Mouse (Mus musculus): ENCODE data around the gene Gdpd4.

Gdpd4 gene

DNA sequence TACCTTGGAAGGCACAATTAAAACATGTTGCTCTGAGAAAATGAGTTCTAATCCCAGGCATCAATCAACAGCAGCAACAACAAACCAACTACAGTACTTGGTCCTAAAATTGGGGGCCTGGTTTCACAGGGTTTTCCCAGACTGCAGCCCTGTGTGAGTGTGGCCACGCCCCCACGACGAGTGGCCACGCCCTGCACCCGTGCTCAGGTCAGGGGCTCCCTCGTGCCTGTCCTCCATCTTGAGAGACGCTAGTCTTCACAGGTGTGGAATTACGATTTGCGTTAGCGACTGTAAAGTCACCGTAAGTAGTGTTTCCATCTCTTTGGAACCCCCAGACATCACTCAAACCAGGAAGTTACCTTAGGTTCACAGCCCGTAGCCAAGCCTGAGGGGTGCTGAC lies at the start of gene Gdpd4:
Gdpd4 (plus strand) TSS at position 214 of the 400 bp plus-strand sequence.
- DNase-seq (ENCODE audit: low spot score) = no peak

DNA sequence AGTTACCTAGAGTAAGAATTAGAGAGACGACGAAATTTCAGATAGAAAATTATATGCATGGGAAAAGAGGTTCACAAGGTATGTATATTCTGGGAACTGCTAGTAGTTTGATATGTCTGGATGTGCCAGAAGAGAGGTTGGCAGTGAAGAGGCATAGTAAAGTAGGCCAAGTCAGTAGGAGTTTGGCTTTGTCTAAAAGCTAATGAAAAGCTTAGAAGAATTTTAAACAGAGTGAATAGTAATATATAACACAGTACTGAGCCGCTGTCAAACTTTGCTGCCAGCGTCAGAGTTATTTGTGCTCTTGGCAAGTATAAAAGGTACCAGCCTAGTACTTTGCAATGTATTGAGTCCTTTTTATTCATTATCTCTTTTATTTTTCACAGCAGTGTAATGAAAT lies 47.4 kb upstream of the Gdpd4 start:
- DNase-seq (ENCODE audit: low spot score) = no peak

DNA sequence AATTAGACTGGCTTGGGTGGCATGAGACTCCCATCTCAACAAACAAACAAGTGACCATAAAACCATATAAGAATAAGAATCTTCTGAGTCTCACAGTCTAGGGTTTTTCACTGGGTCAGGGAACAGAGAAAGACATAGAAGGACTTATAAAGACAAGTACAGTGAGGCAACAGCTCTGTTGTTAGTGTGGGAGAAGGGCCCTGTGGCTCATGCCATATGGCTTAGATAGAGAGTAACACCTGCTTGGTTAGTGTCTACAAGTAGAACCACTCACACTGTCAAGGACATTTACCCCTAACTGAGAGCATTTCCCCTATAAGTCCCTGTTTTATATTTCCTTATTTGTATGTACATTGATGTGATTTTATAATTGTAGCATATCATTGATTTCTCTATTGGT lies 46.4 kb upstream of the Gdpd4 start:
- no peak for DNase-seq (ENCODE audit: low spot score)

DNA sequence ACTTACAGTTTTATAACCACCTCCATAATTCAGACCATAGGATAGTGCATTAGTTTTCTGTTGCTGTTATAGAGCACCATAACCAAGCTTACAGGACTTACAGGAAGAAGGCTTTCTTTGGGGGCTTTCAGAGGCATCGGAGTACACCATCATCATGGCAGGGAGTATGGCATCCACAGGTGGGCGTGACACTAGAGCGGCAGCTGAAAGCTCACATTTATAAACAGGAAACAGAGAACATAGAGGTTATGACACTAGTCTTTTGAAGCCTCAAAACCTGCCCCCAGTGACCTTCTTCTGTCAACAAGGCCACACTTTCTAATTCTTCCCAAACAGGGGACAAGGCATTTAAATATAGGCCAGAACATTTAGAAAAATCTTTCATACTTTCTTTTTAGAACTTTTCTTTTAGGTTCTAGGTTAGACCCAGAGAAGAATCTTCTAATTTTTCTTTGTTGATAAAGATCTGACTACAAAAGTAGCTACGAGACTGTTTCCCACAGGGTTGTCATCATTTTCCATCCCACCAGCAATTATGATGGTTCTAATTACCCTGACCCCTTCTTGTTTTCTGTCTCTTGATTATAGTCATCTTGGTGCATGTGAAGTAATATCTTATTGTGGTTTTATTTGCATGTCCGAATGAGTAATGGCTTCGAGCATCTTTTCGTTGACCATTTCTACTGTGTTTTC lies 41.8 kb upstream of the Gdpd4 start:
- DNase-seq (ENCODE audit: low spot score) = no peak

GRCm38 (mm10) chr7:97911646-97912045 lies 8.1 kb upstream of the Gdpd4 start:
- no peak for DNase-seq (ENCODE audit: low spot score)

DNA sequence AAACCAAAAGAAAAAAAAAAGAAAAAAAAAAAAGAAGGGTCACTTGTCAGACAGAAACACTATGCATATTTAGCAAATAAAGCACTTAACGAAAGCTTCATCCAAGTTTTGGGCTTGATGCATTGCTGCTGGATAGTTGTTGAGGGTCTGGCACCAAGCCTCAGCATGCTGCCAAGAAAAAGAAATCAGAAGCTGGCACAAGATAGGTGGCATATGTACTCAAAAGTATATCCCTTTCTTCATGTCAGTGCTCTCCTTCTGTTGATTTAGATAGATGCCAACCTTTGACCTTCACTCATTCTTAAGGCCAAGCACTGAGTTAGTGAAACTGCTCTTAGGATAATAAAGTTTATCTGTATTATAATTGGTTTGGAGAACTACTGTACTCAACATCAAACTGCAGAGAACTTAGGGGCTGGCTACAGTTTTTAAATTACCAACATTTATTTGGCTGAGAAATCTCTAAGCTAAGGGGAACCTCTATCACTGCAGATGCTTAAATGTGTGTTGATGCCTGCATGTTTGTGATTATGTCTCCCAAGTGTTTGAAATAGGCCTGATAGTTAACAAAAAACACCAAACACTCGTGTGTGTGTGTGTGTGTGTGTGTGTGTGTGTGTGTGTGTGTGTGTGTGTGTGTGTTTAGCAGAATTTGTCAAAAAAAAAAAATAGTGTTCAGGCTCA lies 4.8 kb upstream of the Gdpd4 start:
- no peak for DNase-seq (ENCODE audit: low spot score)

- DNase-seq (ENCODE audit: low spot score) = no peak
These were observed 6.1 kb downstream of the Gdpd4 start for GRCm38 (mm10) chr7:97925819-97926218.

DNA sequence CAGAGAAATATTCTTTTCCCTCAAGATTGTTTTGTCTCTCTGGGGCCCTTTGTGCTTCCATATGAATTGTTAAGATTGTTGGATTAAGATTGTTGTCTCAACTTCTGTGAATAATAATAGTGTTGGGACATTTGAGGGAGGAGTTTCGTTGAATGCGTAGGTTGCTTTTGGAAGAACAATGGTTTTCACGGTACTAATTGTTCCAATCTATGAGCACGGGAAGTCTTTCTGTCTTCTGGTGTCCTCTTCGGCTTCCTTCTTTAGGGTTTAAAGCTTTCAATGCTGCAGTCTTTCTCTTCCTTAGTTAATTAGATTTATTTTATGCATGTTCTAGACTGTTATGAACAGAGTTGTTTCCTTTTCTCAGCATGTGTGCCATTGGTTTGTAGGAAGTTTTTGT lies 7.2 kb downstream of the Gdpd4 start:
- DNase-seq (ENCODE audit: low spot score) = no peak

GRCm38 (mm10) chr7:97944485-97944884 lies 24.7 kb downstream of the Gdpd4 start:
- no peak for DNase-seq (ENCODE audit: low spot score)

DNA sequence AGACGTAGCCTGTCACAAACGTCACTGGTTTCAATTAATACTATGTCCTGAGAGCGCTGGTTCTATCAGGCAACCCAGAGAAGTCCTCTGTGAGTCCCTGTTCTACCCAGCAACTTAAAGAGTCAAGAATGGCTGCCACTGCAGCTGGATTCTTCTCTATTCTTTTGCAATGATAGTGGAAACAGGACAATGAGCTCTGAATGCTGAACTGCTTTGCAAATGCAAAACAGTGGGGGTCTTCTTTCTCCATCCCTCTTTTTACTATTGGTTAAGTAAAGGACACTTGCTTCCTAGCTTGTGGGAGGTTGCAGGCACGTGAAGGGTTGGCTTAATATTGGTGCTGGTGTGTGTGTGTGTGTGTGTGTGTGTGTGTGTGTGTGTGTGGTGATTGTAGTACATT lies 52.7 kb downstream of the Gdpd4 start:
- no peak for DNase-seq (ENCODE audit: low spot score)

- DNase-seq (ENCODE audit: low spot score) = no peak
These were observed 57.7 kb downstream of the Gdpd4 start for GRCm38 (mm10) chr7:97977463-97977862.

- DNase-seq (ENCODE audit: low spot score) = no peak
These were observed 64.5 kb downstream of the Gdpd4 start for GRCm38 (mm10) chr7:97984108-97984834.

- DNase-seq (ENCODE audit: low spot score) = no peak
These were observed 82.9 kb downstream of the Gdpd4 start for GRCm38 (mm10) chr7:98002617-98003016.

- DNase-seq (ENCODE audit: low spot score) = no peak
These were observed 128.5 kb downstream of the Gdpd4 start for GRCm38 (mm10) chr7:98048101-98048824.

GRCm38 (mm10) chr7:98051980-98052379 lies 132.2 kb downstream of the Gdpd4 start:
- no peak for DNase-seq (ENCODE audit: low spot score)

DNA sequence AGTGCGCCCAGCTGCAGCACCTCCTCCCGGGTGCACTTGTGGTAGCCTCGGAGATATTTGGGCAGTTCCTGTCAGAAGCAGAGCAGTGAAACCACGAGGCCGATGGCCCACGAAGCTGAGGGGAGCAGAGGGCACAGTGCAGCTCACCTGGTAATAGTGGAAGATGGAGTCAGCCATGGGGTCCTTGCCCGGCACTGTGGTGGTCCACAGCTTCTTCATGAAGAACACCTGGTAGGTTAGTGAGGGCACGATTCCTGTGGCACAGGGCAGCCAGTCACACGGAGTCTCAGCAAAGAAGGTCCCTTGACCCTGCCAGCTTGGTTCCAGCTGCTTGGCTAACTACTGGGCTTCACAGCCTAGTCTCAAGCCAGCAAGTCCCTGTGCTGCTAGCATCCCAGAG lies 134.7 kb downstream of the Gdpd4 start:
- no peak for DNase-seq (ENCODE audit: low spot score)

DNA sequence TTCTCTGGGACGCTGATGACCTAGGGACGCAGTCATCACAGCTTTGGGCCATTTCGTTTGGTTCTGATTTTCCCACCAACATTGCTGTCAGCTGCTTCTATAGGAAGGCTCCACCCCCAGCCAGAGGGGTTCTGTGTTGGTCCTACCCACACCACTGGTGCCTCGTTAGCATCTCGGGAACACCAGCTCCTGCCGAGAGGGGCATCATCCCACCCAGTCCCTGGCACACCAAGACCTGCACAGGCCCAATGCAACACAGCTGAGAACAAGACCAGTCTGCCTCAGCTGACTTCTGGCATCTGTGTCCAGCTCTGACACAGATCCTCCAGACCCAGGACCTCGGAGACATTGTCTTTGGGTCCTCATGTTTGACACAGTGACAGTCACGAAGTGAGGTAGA lies 135.2 kb downstream of the Gdpd4 start:
- no peak for DNase-seq (ENCODE audit: low spot score)

DNA sequence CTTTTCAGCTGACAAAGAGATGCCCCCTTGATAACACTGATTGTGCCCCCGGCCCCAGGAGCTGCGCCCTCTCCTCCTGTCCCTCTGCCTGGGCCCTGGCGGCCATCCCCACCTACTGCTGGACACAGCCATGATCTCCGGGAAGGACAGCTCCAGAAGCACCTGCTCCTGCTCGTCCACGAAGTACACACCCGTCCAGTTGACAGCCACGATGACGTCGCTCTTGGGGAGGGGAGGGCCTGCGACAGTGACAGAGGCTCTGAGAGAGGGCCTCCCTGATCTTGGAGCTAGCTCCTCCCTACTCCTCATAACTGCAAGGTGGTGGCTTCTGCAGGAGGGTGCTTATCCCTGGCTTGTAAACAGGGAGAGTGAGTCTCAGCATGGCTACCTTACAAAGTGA lies 146.5 kb downstream of the Gdpd4 start:
- DNase-seq (ENCODE audit: low spot score) = no peak

- peak; percentile 27 for DNase-seq (ENCODE audit: low spot score)
These were observed 151.9 kb downstream of the Gdpd4 start for GRCm38 (mm10) chr7:98071620-98072019.

DNA sequence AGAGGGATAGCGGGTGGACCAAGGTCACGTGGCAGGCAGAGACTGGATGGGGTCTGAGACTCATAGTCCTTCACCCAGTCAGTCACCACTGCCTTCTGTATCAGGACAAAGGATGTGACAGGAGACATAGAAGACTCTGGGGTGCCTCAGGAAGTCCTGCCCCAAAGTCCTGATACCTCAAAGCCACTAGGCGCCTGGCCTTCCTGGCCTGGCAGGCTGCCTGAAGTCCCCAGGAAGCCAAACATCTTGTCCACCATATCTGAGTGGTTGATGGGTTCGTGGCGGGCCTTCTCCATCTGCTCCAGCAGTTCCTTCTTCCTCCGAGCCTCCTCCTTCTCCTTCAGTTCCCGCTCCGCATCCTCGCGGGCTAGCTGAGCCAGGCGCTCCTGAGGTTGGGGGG lies 157.7 kb downstream of the Gdpd4 start:
- DNase-seq (ENCODE audit: low spot score) = no peak

DNA sequence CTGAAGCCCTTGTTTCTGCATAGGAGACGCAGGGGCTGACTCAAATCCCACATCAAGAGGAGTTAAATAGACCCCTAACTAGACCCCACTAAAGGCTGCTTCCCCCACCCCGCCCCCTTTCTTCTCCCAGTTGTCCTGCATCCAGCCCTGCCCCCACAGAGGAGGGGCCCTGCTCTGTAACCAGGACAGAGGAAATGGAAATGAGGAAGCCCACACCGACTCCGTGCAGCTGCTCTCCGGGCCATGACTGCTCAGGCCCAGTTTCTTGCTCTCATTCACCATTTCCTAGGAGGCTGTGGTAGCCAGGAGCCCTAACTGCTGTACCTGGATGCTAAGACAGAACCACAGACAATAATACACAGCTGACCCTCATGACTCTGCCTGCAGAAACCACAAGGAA lies 162.6 kb downstream of the Gdpd4 start:
- DNase-seq (ENCODE audit: low spot score) = no peak

DNA sequence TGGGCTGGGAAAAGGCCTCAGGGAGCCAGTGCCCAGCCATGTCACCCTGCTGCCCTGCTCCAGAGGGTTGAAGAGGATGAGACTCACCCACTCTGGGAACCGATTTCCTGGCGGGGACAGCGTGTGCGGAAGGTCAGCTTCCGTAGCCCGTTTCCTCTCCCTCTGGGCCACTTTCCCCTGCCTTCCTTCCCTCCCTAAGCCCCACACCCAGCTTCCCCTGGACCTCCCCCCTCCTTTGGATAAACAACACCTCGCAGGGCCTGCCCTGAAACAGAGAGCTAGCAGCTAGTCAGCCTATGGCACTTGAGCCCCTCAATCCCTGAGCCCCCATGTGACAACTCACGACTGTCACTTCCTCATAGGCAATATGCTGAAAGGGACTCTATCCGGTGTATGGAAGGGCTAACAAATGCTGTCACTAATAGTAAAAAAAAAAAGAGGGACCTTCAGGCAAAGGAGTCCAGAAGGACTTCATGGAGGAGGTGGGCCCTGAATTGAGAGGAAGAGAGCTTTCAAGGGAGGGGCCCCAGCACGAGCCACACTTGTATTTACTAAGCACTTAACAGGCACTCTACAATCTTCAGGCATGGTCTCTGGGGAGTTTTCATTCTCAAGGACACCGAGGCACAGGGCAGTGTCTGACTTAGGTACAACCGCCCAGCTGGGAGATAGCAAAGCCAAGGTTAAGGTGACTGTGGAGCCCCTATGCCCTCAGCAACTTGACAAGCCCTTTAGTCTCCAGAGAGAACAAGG lies 165.0 kb downstream of the Gdpd4 start:
- DNase-seq (ENCODE audit: low spot score) = no peak

All from urinary bladder, postnatal 10 days (tissue).